In genomic region chr15:60836321-60836720, GRCm38 (mm10) we compare ENCODE assay signal across 27 mouse cellular contexts. TPM values are rescaled to one million over a fixed set of nuclear protein-coding genes. Genes with fewer than 3 reads are reported as not detected.
DNase-seq lines count a peak whose midpoint lies in the region; ATAC-seq and TF ChIP-seq lines count a peak whose summit lies in the region.
"Had no signal": no experiment of that assay in that cellular context is flagged by ENCODE, and none has a peak within 500 bp of the region (broad histone marks: within the 10 kb centered on the region; RNA-seq: fewer than 3 reads in every experiment).

No protein-coding gene starts in this region.

- no peak overlapping the region for H3K4me3 ChIP-seq in midbrain, embryonic 11.5 days (ENCODE audit: low read depth, low read length)
- no peak overlapping the region for H3K4me3 ChIP-seq in midbrain, embryonic 16.5 days (ENCODE audit: low read depth, low read length)
- no peak overlapping the region for H3K4me3 ChIP-seq in C2C12 (ENCODE audit: insufficient read depth, poor library complexity, severe bottlenecking)
- H3K4me3 ChIP-seq in forebrain, embryonic 12.5 days (replicated peaks): no peak overlapping the region
- H3K4me3 ChIP-seq: embryonic facial prominence, embryonic 13.5 days; embryonic facial prominence, embryonic 15.5 days; erythroblast, embryonic 14.5 days; forebrain, embryonic 10.5 days; forebrain, embryonic 13.5 days; forebrain, embryonic 15.5 days had no signal

- no peak overlapping the region for H3ac ChIP-seq in C2C12 (ENCODE audit: control insufficient read depth, insufficient read length, low read depth)

- ATAC-seq in midbrain, embryonic 11.5 days (ENCODE audit: low FRiP score): no peak
- no peak for ATAC-seq in midbrain, embryonic 16.5 days
- peak; percentile 23; the same call in 1 of the 2 replicates for ATAC-seq in granulocyte monocyte progenitor cell, adult 5-6 weeks (replicated peaks; ENCODE audit: poor library complexity, severe bottlenecking)
- ATAC-seq in forebrain, embryonic 12.5 days (ENCODE audit: low FRiP score): no peak
- ATAC-seq: forebrain, embryonic 13.5 days; forebrain, embryonic 15.5 days; forebrain, postnatal 0 days had no signal

- H3K4me1 ChIP-seq in midbrain, embryonic 11.5 days (ENCODE audit: control insufficient read depth, insufficient read depth, low read length): 0 out of 2 replicates have a peak, but pooled peaks cover 4% of the 10 kb centered on the region
- H3K4me1 ChIP-seq in midbrain, embryonic 16.5 days (ENCODE audit: control insufficient read depth, insufficient read depth, low read length): no peaks in the 10 kb centered on the region
- H3K4me1 ChIP-seq in forebrain, embryonic 12.5 days: peaks cover 13% of the 10 kb centered on the region

- H3K79me2 ChIP-seq in C2C12 (ENCODE audit: control insufficient read depth, insufficient read depth): no peaks in the 10 kb centered on the region

- no peak overlapping the region for H3K9ac ChIP-seq in midbrain, embryonic 11.5 days (ENCODE audit: low read length)
- no peak overlapping the region for H3K9ac ChIP-seq in midbrain, embryonic 16.5 days (ENCODE audit: low read depth, low read length)
- no peak overlapping the region for H3K9ac ChIP-seq in forebrain, embryonic 12.5 days
- H3K9ac ChIP-seq: embryonic facial prominence, embryonic 13.5 days; embryonic facial prominence, embryonic 15.5 days; forebrain, embryonic 13.5 days; forebrain, embryonic 15.5 days; forebrain, postnatal 0 days had no signal

- WGBS in midbrain, embryonic 11.5 days: 84% methylated on average over 4 of the region's 4 CpGs
- WGBS in midbrain, embryonic 16.5 days: 93% methylated on average over 4 of the region's 4 CpGs
- WGBS in forebrain, embryonic 12.5 days: 84% methylated on average over 4 of the region's 4 CpGs

- no peak for TF ChIP-seq CTCF in C2C12 (IDR thresholded peaks at IDR 0.05; ENCODE audit: control insufficient read depth, insufficient read depth, insufficient read length)

- H3K36me3 ChIP-seq in midbrain, embryonic 11.5 days (ENCODE audit: control insufficient read depth, insufficient read depth, low read length): no peaks in the 10 kb centered on the region
- H3K36me3 ChIP-seq in midbrain, embryonic 16.5 days (ENCODE audit: control insufficient read depth, insufficient read depth, low read length): no peaks in the 10 kb centered on the region
- no peaks in the 10 kb centered on the region for H3K36me3 ChIP-seq in C2C12 (ENCODE audit: control insufficient read depth, insufficient read depth)
- H3K36me3 ChIP-seq in forebrain, embryonic 12.5 days (replicated peaks): no peaks in the 10 kb centered on the region
- H3K36me3 ChIP-seq: embryonic facial prominence, embryonic 13.5 days; embryonic facial prominence, embryonic 15.5 days; forebrain, embryonic 10.5 days; forebrain, embryonic 15.5 days had no signal

- H3K27ac ChIP-seq in midbrain, embryonic 11.5 days (ENCODE audit: low read depth, low read length): no peak overlapping the region
- no peak overlapping the region for H3K27ac ChIP-seq in midbrain, embryonic 16.5 days (ENCODE audit: low read length)
- H3K27ac ChIP-seq in forebrain, embryonic 12.5 days: no peak overlapping the region
- H3K27ac ChIP-seq: embryonic facial prominence, embryonic 13.5 days; embryonic facial prominence, embryonic 15.5 days; forebrain, embryonic 10.5 days; forebrain, embryonic 13.5 days; forebrain, embryonic 15.5 days had no signal

- H3K79me3 ChIP-seq in C2C12 (ENCODE audit: low read depth): no peaks in the 10 kb centered on the region

- DNase-seq in midbrain, embryonic 11.5 days (ENCODE audit: low spot score, missing footprints): peak; percentile 49
- DNase-seq in yolk sac, embryonic 10.5 days (ENCODE audit: low spot score): peak; percentile 32
- no peak for DNase-seq in ovary, postnatal 36 days (ENCODE audit: low spot score)
- no peak for DNase-seq in lung, postnatal 4 days
- DNase-seq: adrenal gland, adult 2 months; adrenal gland, postnatal 10 days; adrenal gland, postnatal 25 days; B cell, adult 2 months; cerebellum, adult 11 months; cerebellum, adult 18-20 months; cerebellum, adult 8-10 months; cerebellum, adult 9-11 months; cerebellum, postnatal 14 days; cerebellum, postnatal 36 days; embryo, embryonic 11 days; forebrain, postnatal 0 days had no signal

- H3K27me3 ChIP-seq in midbrain, embryonic 11.5 days (ENCODE audit: control insufficient read depth, insufficient read depth, low read length): no peaks in the 10 kb centered on the region
- no peaks in the 10 kb centered on the region for H3K27me3 ChIP-seq in midbrain, embryonic 16.5 days (ENCODE audit: control insufficient read depth, insufficient read depth, low read depth, low read length)
- no peaks in the 10 kb centered on the region for H3K27me3 ChIP-seq in C2C12 (ENCODE audit: control insufficient read depth, insufficient read depth, insufficient read length)
- no peaks in the 10 kb centered on the region for H3K27me3 ChIP-seq in forebrain, embryonic 12.5 days
- H3K27me3 ChIP-seq: embryonic facial prominence, embryonic 13.5 days; embryonic facial prominence, embryonic 15.5 days; forebrain, embryonic 13.5 days; forebrain, embryonic 15.5 days had no signal

- H3K9me3 ChIP-seq in midbrain, embryonic 11.5 days (ENCODE audit: control insufficient read depth, low read length): no peaks in the 10 kb centered on the region
- H3K9me3 ChIP-seq in midbrain, embryonic 16.5 days (replicated peaks; ENCODE audit: control insufficient read depth, low read length, poor library complexity, severe bottlenecking): no peaks in the 10 kb centered on the region
- no peaks in the 10 kb centered on the region for H3K9me3 ChIP-seq in forebrain, embryonic 12.5 days
- H3K9me3 ChIP-seq: embryonic facial prominence, embryonic 13.5 days; embryonic facial prominence, embryonic 15.5 days; forebrain, embryonic 10.5 days; forebrain, embryonic 13.5 days; forebrain, embryonic 15.5 days had no signal

- H3K4me2 ChIP-seq in midbrain, embryonic 11.5 days: no peak overlapping the region
- H3K4me2 ChIP-seq in midbrain, embryonic 16.5 days (ENCODE audit: low read length): no peak overlapping the region
- no peak overlapping the region for H3K4me2 ChIP-seq in forebrain, embryonic 12.5 days
- H3K4me2 ChIP-seq: embryonic facial prominence, embryonic 13.5 days; embryonic facial prominence, embryonic 15.5 days; forebrain, embryonic 13.5 days; forebrain, embryonic 15.5 days had no signal

TF ChIP-seq in C2C12, 6 proteins besides CTCF, POLR2A, EP300 and RAD21:
- TF ChIP-seq MYOD1 (IDR thresholded peaks at IDR 0.05; ENCODE audit: control insufficient read depth, insufficient read length, low read depth) (peak; percentile 27), CEBPB (IDR thresholded peaks at IDR 0.05; ENCODE audit: low read depth) (no peak), USF1 (IDR thresholded peaks at IDR 0.05; ENCODE audit: low read depth) (no peak), FOSL1 (IDR thresholded peaks at IDR 0.05; ENCODE audit: insufficient read depth, low read length, poor library complexity, severe bottlenecking) (no peak), MAX (IDR thresholded peaks at IDR 0.05) (no peak), MYOG (IDR thresholded peaks at IDR 0.05; ENCODE audit: control insufficient read depth, extremely low read depth, insufficient read length) (no peak)

RNA-seq across cellular contexts. Expression of gene Fam84b, which starts 17.3 kb away (rescaled TPM):
- 8.4 and 8.7 TPM in 2 replicates for polyA plus RNA-seq in midbrain, embryonic 11.5 days (2014; fragmentation: Nextera tagmentation; extraction: Ambion mirVana)
- 9.7 and 10.8 TPM in 2 replicates for polyA plus RNA-seq in midbrain, embryonic 16.5 days (2015; fragmentation: Nextera tagmentation; extraction: Ambion mirVana)
- polyA plus RNA-seq in C2C12 (2012; fragmentation: generic; extraction: Trizol): 0.01 TPM
- total RNA-seq in granulocyte monocyte progenitor cell, adult 5-6 weeks (2014; fragmentation: Nextera tagmentation): 8.9 and 9.8 TPM in 2 replicates
- 7.9 and 9.0 TPM in 2 replicates for total RNA-seq in granulocyte monocyte progenitor cell, adult 5-6 weeks (2017)
- 14.1 and 19.7 TPM in 2 replicates for polyA plus RNA-seq in forebrain, embryonic 12.5 days (2016; fragmentation: Nextera tagmentation; extraction: Ambion mirVana)
- total RNA-seq: MEL had no signal

Comparison
In these comparisons a context has a peak if more than half of its experiments do, and no peak if none do; other contexts are left out.
1. DNase-seq: peak in midbrain, embryonic 11.5 days (single experiment) and yolk sac, embryonic 10.5 days (single experiment); none in ovary, postnatal 36 days (single experiment) and lung, postnatal 4 days (0 of 2).